Mouse (Mus musculus) heart, embryonic 11.5 days (tissue): ENCODE results near the gene Acad10. TPM values are rescaled to one million over a fixed set of nuclear protein-coding genes. Genes with fewer than 3 reads are reported as not detected.
A peak's percentile ranks its signal among the peaks of the same experiment; 100 is the strongest.

Experiments used
- ATAC-seq: fragments of 200-750 bp; cut with Nextera tagmentation; replicated peaks from 2 replicates; pipeline ENCODE4 v1.8.0; 2017; ENCODE audit warnings: moderate library complexity; ENCODE audit not compliant: insufficient number of reproducible peaks, low FRiP score, low TSS enrichment
- H3K27ac ChIP-seq: fragments of 300-500 bp; sonication (generic); 2 replicates; pipeline ENCODE4 v1.5.1; 2014; ENCODE audit warnings: mild to moderate bottlenecking, low read depth, low read length
- H3K27me3 ChIP-seq: fragments of 300-500 bp; sonication (generic); 2 replicates; pipeline ENCODE4 v1.6.1; 2014; ENCODE audit warnings: mild to moderate bottlenecking, low read length, mixed read lengths; ENCODE audit not compliant: control insufficient read depth, insufficient read depth
- H3K36me3 ChIP-seq: fragments of 300-500 bp; sonication (generic); 2 replicates; pipeline ENCODE4 v1.6.1; 2014; ENCODE audit warnings: mild to moderate bottlenecking, low read length, moderate library complexity, mixed read lengths; ENCODE audit not compliant: control insufficient read depth, insufficient read depth
- H3K4me1 ChIP-seq: fragments of 300-500 bp; sonication (generic); 2 replicates; pipeline ENCODE4 v1.6.1; 2014; ENCODE audit warnings: low read length; ENCODE audit not compliant: control insufficient read depth, insufficient read depth
- H3K4me2 ChIP-seq: fragments of 300-500 bp; sonication (generic); 2 replicates; pipeline ENCODE4 v1.6.1; 2014; ENCODE audit warnings: mild to moderate bottlenecking, moderate library complexity
- H3K4me3 ChIP-seq: fragments of 300-500 bp; sonication (generic); 2 replicates; pipeline ENCODE4 v1.5.1; 2014; ENCODE audit warnings: low read depth, low read length
- H3K9ac ChIP-seq: fragments of 300-500 bp; sonication (generic); 2 replicates; pipeline ENCODE4 v1.6.1; 2014; ENCODE audit warnings: mild to moderate bottlenecking, low read depth, low read length, moderate library complexity
- H3K9me3 ChIP-seq: fragments of 300-500 bp; sonication (generic); replicated peaks from 2 replicates; pipeline ENCODE4 v1.6.1; 2016; ENCODE audit warnings: low read length; ENCODE audit not compliant: control insufficient read depth
- WGBS: fragments of 180-500 bp; shearing (Covaris S2); extraction: QIAGEN DNeasy Blood & Tissue Kit; methylation state at CpG from one replicate; pipeline ENCODE4 v1.1.7; 2014; ENCODE audit not compliant: insufficient replicate concordance; 5-methylcytosine and 5-hydroxymethylcytosine counted together
- polyA plus RNA-seq: library from polyadenylated mRNA; unstranded; fragments of >200 nt; fragmentation: Nextera tagmentation; extraction: Ambion mirVana; gene quantifications from 2 replicates; pipeline ENCODE4 v1.2.1, GENCODE M21; 2014

Gene Acad10
- polyA plus RNA-seq, 1 experiment from 2014 or later, result 1.1 TPM

DNA sequence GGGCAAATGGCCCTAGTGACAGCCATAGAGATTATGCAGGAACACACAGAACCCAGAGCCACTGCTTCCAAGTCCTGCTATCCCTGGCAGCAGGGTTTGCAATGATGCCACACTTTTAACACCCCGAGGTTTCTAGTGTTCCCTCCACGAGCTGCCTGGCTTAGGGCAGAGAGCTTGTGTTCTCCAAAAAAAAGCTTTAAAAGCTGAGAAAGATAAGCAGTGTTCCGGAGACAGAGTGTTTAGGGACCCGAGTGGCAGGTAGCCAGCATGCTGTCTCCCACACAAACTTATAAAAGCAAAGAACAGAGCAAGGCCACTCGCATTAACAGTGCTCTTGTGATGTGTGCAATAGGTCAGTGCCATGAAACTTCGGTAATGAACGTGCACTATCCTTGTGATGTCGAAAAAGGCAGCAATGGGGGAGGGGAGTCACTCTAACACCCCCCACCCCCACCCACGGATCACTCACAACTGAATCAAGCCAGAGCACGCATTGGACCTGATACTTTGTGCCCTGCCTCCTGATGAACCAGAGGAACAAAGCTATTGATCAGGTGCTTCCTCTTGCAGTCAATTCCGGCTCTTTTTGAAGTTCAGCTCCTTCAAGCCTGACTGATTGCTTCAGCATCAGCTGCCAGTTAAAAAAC is 68.8 kb downstream of the Acad10 start:
- no peak overlapping the region for H3K4me2 ChIP-seq

DNA sequence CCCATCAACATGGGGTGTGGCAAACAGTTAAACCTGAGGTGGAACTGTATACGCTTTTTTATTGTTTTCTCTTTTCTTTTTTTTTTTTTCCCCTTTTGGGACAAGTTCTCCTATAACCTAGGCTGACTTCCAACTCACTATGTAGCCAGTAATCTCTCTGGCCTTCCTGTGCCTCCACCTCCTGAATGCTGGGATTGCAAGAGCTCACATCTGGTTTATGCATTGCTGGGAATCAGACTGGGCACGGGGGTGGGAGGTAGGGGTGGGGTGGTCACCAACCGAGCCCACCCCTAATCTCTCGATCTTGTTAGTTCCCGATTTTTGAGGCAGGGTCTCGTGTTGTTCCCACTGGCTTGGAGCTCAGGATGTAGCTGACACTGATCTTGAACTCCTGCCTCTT is 70.4 kb downstream of the Acad10 start:
- WGBS, result 80% methylated on average over 6 of the region's 6 CpGs
- no peak overlapping the region for H3K9ac ChIP-seq
- H3K27ac ChIP-seq, result no peak overlapping the region

More for the DNA sequence above, 68.8 kb downstream of the Acad10 start:
- Histone ChIP-seq H3K27me3 (no peaks in the 10 kb centered on the region; the same call in 1 of the 2 replicates), H3K4me3 (no peak overlapping the region), H3K36me3 (no peaks in the 10 kb centered on the region), H3K9me3 (no peaks in the 10 kb centered on the region), H3K9ac (no peak overlapping the region), H3K27ac (no peak overlapping the region), H3K4me1 (peaks cover 10% of the 10 kb centered on the region)
- no peak for ATAC-seq
- WGBS, result 64% methylated on average over 11 of the region's 11 CpGs

GRCm38 (mm10) chr5:121586400-121587039 is 73.8 kb downstream of the Acad10 start:
- H3K27ac ChIP-seq, result no peak overlapping the region
- 0 out of 2 replicates have a peak, but pooled peaks cover 6% of the 10 kb centered on the region for H3K4me1 ChIP-seq
- H3K36me3 ChIP-seq, result no peaks in the 10 kb centered on the region
- WGBS, result 62% methylated on average over 6 of the region's 6 CpGs
- no peaks in the 10 kb centered on the region for H3K27me3 ChIP-seq
- ATAC-seq, result no peak
- H3K4me3 ChIP-seq, result no peak overlapping the region
- H3K9me3 ChIP-seq, result no peaks in the 10 kb centered on the region
- no peak overlapping the region for H3K4me2 ChIP-seq
- H3K9ac ChIP-seq, result no peak overlapping the region

More for the DNA sequence above, 70.4 kb downstream of the Acad10 start:
- no peak for ATAC-seq
- H3K36me3 ChIP-seq, result no peaks in the 10 kb centered on the region
- no peak overlapping the region for H3K4me2 ChIP-seq
- peaks cover 5% of the 10 kb centered on the region for H3K4me1 ChIP-seq
- no peak overlapping the region for H3K4me3 ChIP-seq
- no peaks in the 10 kb centered on the region; the same call in 1 of the 2 replicates for H3K27me3 ChIP-seq
- no peaks in the 10 kb centered on the region for H3K9me3 ChIP-seq

DNA sequence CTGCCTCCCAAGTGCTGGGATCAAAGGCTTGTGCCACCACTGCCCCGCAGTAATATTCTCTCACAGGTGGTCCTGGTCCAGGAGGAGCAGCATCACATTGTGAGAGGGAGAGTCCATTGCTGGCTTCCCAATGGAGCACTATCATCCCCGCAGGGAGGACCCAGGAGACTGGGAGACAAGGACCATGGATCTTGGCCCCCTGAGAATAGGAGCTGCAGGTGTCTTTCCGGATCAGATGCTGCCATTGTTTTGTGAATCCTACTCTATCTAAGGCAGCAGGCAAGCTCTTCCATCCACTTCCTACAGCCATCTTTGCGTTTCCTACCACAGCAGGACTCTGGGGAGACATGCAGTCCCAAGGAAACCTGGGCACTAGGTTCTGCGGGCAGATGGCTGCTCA is 74.6 kb downstream of the Acad10 start:
- no peak overlapping the region for H3K9ac ChIP-seq
- no peaks in the 10 kb centered on the region for H3K27me3 ChIP-seq
- no peak overlapping the region for H3K4me3 ChIP-seq
- no peak overlapping the region for H3K27ac ChIP-seq
- 73% methylated on average over 5 of the region's 5 CpGs for WGBS
- 0 out of 2 replicates have a peak, but pooled peaks cover 6% of the 10 kb centered on the region for H3K4me1 ChIP-seq
- no peaks in the 10 kb centered on the region for H3K36me3 ChIP-seq
- no peak for ATAC-seq
- H3K9me3 ChIP-seq, result no peaks in the 10 kb centered on the region
- H3K4me2 ChIP-seq, result no peak overlapping the region

DNA sequence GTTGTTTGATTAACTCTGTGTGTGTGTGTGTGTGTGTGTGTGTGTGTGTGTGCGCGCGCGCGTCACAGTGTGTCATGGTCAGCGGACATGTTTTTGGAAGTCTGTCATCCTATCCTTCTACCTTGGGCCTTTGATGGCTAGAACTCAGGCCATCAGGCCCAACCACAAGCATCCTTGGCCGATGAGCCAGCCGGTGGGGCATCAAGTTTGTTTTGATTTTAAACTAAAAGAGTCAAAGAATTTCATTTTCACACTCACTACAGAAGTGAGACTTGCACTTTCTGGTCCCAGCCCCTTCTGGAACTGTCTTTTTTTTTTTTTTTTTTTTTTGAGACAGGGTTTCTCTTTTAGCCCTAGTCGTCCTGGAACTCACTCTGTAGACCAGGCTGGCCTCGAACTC is 75.3 kb downstream of the Acad10 start:
- H3K27me3 ChIP-seq, result no peaks in the 10 kb centered on the region
- 92% methylated on average over 10 of the region's 10 CpGs for WGBS

DNA sequence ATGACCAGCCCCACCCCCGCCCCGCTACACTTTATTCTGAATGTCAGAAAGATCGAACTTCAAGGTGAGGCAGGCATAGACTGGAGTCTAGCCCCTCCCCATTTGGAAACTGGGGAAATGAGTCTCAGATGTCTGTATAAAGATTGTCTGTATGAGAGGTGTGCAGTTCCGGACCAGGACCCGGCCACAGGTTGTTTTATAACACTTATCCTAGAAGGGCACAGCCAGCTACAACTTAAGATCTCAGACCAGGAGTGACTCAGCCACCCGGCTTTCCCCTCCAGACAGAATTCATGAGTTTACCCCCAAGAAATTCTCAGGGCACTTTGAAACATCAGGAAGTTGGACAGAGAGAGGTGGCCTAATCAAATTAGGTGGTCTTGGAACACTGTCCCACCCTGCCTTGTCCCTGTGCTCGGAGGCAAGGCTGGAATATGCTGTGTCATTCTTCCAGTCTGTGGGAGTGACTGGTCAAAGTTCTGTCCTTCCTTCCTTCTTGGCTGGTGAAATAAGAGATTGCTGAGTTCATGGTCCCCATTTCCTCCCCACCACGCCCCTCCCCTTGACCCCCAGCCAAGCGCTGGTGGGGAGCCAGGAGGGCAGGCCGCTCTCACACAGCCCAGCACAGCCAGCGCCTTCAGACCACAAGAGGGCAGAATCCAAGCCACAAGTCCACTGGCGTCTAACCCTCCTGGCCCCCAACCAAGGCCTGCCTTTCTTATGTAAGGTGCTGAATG is 76.4 kb downstream of the Acad10 start:
- 54% methylated on average over 12 of the region's 12 CpGs for WGBS
- Histone ChIP-seq H3K4me2 (no peak overlapping the region), H3K36me3 (peaks cover 3% of the 10 kb centered on the region; the same call in 1 of the 2 replicates), H3K4me1 (0 out of 2 replicates have a peak, but pooled peaks cover 6% of the 10 kb centered on the region), H3K9me3 (no peaks in the 10 kb centered on the region), H3K4me3 (no peak overlapping the region), H3K27me3 (no peaks in the 10 kb centered on the region), H3K9ac (no peak overlapping the region), H3K27ac (no peak overlapping the region)
- peak; percentile 74 for ATAC-seq

More for the DNA sequence above, 75.3 kb downstream of the Acad10 start:
- Histone ChIP-seq H3K4me1 (0 out of 2 replicates have a peak, but pooled peaks cover 6% of the 10 kb centered on the region), H3K36me3 (no peaks in the 10 kb centered on the region), H3K27ac (no peak overlapping the region), H3K9me3 (no peaks in the 10 kb centered on the region), H3K9ac (no peak overlapping the region), H3K4me2 (no peak overlapping the region), H3K4me3 (no peak overlapping the region)
- no peak for ATAC-seq

- ATAC-seq, result no peak
- H3K4me3 ChIP-seq, result no peak overlapping the region
- WGBS, result 88% methylated on average over 8 of the region's 8 CpGs
- no peaks in the 10 kb centered on the region for H3K9me3 ChIP-seq
- H3K9ac ChIP-seq, result no peak overlapping the region
- peaks cover 3% of the 10 kb centered on the region; the same call in 1 of the 2 replicates for H3K36me3 ChIP-seq
- H3K27me3 ChIP-seq, result no peaks in the 10 kb centered on the region
- H3K4me2 ChIP-seq, result no peak overlapping the region
- 0 out of 2 replicates have a peak, but pooled peaks cover 6% of the 10 kb centered on the region for H3K4me1 ChIP-seq
- no peak overlapping the region for H3K27ac ChIP-seq
Measured at GRCm38 (mm10) chr5:121581945-121582344, 78.4 kb downstream of the Acad10 start.

GRCm38 (mm10) chr5:121576927-121577488 is 83.3 kb downstream of the Acad10 start:
- Histone ChIP-seq H3K9me3 (no peaks in the 10 kb centered on the region), H3K36me3 (peaks cover 3% of the 10 kb centered on the region; the same call in 1 of the 2 replicates), H3K4me2 (no peak overlapping the region), H3K9ac (no peak overlapping the region), H3K4me1 (no peaks in the 10 kb centered on the region), H3K27me3 (no peaks in the 10 kb centered on the region), H3K27ac (no peak overlapping the region), H3K4me3 (no peak overlapping the region)
- no peak for ATAC-seq
- WGBS, result 79% methylated on average over 11 of the region's 11 CpGs
